Mouse (Mus musculus): Measurements from ENCODE around the gene Igf1r. TPM values are rescaled to one million over a fixed set of nuclear protein-coding genes. Genes with fewer than 3 reads are reported as not detected.

Igf1r gene
- polyA plus RNA-seq, 1 experiment: 22.7 TPM

DNA sequence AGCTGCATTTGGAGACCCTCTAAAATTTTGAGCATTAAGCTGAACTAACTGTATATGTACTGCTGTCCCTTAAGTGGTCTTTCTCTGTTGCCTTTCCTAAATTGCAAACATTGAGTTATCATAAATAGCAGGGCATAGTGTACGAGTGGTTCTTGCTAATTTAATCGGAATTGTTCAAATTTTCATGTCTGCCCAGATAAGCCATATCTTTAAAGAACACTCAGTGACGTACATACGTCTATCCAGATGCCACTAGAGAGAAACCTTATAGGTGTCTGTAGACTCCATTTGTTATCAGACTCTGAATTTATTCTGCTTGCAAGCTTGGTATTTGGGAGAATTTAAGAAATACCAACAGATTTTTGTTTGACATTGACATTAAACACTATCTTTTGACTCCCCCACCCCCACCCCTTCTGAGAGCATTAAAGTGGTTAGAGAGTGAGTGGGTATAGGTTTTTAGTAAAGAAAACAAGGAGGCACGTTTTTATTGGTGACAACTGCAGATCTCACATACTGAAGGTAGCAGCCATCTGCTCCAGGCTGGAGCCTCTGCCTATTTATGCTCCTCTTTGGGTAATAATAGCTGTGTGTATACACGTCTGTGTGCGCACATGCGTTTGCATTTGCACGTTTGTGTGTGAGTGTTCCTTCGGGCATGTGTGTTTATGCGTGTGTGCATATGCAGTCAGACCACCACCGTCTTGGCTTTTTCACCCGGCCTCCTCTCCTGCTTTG, 58.9 kb downstream of the Igf1r start:
- TF ChIP-seq CTCF (IDR thresholded peaks at IDR 0.05; ENCODE audit: extremely low read depth, insufficient read depth, low read length) (no peak), POLR2A (IDR thresholded peaks at IDR 0.05; ENCODE audit: extremely low read depth, insufficient read depth, low read length) (no peak)
- H3K4me3 ChIP-seq (ENCODE audit: insufficient read depth, low read length): no peak overlapping the region
- no peak overlapping the region for H3K27ac ChIP-seq (ENCODE audit: insufficient read depth, low read length)
- peaks cover 7% of the 10 kb centered on the region for H3K4me1 ChIP-seq (ENCODE audit: control insufficient read depth, insufficient read depth, low read length)

DNA sequence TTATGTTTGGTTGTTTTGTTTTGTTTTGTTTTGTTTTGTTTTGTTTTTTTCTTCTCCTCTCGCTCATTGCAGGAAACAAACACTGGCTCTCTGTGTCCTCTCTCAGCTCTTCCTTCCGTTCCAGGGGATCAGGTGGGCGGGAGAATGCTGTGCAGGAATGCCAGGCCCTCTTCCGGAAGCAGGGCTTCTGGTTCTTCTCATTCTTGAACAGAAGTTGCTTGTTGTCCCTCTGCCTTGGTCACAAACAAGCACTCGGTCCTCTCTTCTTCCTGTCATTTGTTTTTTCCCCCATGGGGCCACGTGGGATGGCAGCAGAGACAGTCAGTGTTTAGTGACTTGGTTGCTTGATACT, 59.5 kb downstream of the Igf1r start:
- H3K4me3 ChIP-seq (ENCODE audit: insufficient read depth, low read length): no peak overlapping the region
- H3K27ac ChIP-seq (ENCODE audit: insufficient read depth, low read length): no peak overlapping the region
- H3K4me1 ChIP-seq (ENCODE audit: control insufficient read depth, insufficient read depth, low read length): peaks cover 7% of the 10 kb centered on the region
- TF ChIP-seq CTCF (IDR thresholded peaks at IDR 0.05; ENCODE audit: extremely low read depth, insufficient read depth, low read length) (no peak), POLR2A (IDR thresholded peaks at IDR 0.05; ENCODE audit: extremely low read depth, insufficient read depth, low read length) (no peak)

DNA sequence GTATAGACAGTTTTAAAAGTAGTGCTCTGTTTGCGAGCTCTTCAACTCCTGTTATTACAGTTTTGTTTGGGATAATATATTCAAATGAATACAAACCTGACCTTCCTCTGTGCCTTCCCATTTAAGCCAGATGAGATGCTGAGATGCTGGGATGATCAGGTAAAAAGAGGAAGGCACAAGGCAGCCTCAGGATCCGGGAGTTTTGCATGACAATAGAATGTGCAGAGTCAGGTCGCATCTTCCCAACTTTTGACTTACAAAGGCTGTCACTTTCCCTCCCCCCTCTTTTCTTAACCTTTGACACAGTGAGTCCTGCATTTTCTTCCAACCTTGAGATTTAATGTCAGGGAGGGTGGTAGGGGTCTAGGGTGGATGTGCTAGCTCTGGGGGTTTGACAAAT, 61.9 kb downstream of the Igf1r start:
- no peak overlapping the region for H3K4me3 ChIP-seq (ENCODE audit: insufficient read depth, low read length)
- no peak overlapping the region for H3K27ac ChIP-seq (ENCODE audit: insufficient read depth, low read length)
- H3K4me1 ChIP-seq (ENCODE audit: control insufficient read depth, insufficient read depth, low read length): peaks cover 7% of the 10 kb centered on the region
- TF ChIP-seq CTCF (IDR thresholded peaks at IDR 0.05; ENCODE audit: extremely low read depth, insufficient read depth, low read length): no peak
- no peak for TF ChIP-seq POLR2A (IDR thresholded peaks at IDR 0.05; ENCODE audit: extremely low read depth, insufficient read depth, low read length)

DNA sequence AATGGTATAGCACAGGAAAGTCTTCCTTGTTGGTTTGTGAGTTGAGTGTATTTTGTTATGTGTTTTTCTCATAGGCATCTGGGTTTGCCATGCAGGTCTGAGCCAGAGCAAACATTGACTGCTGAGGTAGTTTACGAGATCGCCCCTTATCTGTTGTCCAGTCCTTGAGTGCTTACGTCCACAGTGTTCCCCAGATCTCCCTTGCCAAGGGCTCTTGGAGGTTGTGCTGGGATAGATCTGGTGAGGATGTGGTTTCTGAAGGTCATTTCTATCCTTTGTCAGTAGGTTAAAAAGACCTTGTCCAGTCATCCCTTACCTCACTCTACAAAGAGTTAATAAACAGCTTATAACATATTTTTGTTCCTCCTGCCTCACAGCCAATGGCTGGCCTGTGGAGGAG, 62.8 kb downstream of the Igf1r start:
- H3K4me3 ChIP-seq (ENCODE audit: insufficient read depth, low read length): no peak overlapping the region
- no peak for TF ChIP-seq POLR2A (IDR thresholded peaks at IDR 0.05; ENCODE audit: extremely low read depth, insufficient read depth, low read length)
- no peak for TF ChIP-seq CTCF (IDR thresholded peaks at IDR 0.05; ENCODE audit: extremely low read depth, insufficient read depth, low read length)
- peaks cover 9% of the 10 kb centered on the region for H3K4me1 ChIP-seq (ENCODE audit: control insufficient read depth, insufficient read depth, low read length)
- H3K27ac ChIP-seq (ENCODE audit: insufficient read depth, low read length): no peak overlapping the region

DNA sequence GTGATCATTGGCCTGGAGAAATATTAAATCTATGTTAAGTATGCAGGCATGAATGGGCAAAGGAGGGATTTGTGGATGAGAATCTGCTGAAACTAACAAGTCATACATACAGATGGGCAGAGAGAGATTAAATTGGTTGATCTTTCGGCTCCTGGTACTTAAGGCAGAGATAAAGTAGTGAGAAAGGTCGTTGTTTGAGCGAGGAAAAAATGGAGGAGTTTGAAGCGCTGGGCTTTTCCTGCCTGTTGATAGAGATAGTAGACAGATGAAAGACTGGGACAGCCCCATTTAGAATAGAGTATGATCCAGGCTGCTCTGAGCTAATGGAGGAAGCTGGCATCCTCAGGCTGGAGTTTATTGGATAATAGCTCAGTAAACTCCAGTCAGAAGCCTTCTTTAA, 65.4 kb downstream of the Igf1r start:
- TF ChIP-seq CTCF (IDR thresholded peaks at IDR 0.05; ENCODE audit: extremely low read depth, insufficient read depth, low read length): no peak
- no peak for TF ChIP-seq POLR2A (IDR thresholded peaks at IDR 0.05; ENCODE audit: extremely low read depth, insufficient read depth, low read length)
- H3K27ac ChIP-seq (ENCODE audit: insufficient read depth, low read length): no peak overlapping the region
- H3K4me3 ChIP-seq (ENCODE audit: insufficient read depth, low read length): no peak overlapping the region
- H3K4me1 ChIP-seq (ENCODE audit: control insufficient read depth, insufficient read depth, low read length): 0 out of 2 replicates have a peak, but pooled peaks cover 2% of the 10 kb centered on the region

DNA sequence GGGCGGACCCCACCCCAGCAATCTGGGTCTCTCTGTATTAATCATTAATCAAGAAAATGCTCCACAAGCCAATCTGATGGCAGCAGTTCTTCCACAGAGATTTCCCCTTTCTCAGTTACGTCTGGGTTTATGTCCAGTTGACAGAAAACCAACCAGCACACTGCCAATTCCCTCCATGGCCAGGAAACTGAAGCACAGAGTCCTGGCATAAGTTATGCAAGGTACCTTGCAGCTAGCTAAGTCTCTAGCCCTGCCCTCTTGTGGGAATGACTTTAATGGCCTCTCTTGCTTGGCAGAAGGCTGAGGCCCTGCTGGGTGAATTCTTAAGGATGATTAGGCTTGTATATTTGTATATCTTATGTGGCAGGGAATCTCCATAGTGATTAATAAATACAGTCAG, 67.9 kb downstream of the Igf1r start:
- Histone ChIP-seq H3K27ac (ENCODE audit: insufficient read depth, low read length) (no peak overlapping the region), H3K4me1 (ENCODE audit: control insufficient read depth, insufficient read depth, low read length) (peaks cover 2% of the 10 kb centered on the region; the same call in 1 of the 2 replicates), H3K4me3 (ENCODE audit: insufficient read depth, low read length) (no peak overlapping the region)
- TF ChIP-seq CTCF (IDR thresholded peaks at IDR 0.05; ENCODE audit: extremely low read depth, insufficient read depth, low read length): no peak
- TF ChIP-seq POLR2A (IDR thresholded peaks at IDR 0.05; ENCODE audit: extremely low read depth, insufficient read depth, low read length): no peak

DNA sequence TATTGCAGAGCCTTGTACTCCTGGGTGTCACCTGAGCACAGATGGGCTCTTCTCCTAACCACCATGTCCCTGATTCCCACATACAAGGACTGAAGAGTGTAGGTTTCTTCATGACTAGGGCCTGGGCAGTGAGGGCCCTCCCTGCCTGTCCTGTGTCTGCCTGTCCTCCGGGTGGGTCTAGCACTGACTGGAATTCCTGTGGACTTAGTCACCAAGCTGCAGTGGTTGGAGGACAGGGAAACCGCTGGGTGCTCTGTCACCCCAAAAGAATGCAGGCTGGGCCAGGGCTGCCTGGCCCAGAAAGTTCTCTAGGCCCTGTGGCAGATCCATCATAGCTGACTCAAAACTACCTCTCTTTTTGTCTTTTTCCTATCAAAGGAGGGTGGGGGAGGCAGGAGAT, 69.1 kb downstream of the Igf1r start:
- TF ChIP-seq POLR2A (IDR thresholded peaks at IDR 0.05; ENCODE audit: extremely low read depth, insufficient read depth, low read length): no peak
- Histone ChIP-seq H3K4me1 (ENCODE audit: control insufficient read depth, insufficient read depth, low read length) (peaks cover 5% of the 10 kb centered on the region; the same call in 1 of the 2 replicates), H3K27ac (ENCODE audit: insufficient read depth, low read length) (no peak overlapping the region), H3K4me3 (ENCODE audit: insufficient read depth, low read length) (no peak overlapping the region)

DNA sequence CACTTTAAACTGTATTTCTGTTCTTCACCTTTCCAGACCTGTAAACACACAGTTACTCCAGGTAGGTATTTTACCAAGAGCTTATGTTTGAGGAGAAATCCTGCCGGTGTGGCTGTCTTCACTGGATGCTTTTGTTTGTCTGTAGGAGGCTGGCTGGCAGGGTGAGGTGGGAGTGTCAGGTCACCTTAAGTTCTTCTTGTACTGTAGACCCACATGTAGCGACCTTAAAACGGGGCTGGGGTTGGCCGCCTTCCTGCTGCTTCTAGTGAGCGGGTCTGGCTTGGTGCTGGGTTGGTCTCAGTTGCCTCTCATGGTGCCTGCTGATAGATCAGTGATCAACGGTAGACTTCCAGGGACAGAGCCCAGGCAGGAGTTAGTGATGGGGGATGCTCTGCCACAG, 69.6 kb downstream of the Igf1r start:
- Histone ChIP-seq H3K4me1 (ENCODE audit: control insufficient read depth, insufficient read depth, low read length) (peaks cover 5% of the 10 kb centered on the region; the same call in 1 of the 2 replicates), H3K27ac (ENCODE audit: insufficient read depth, low read length) (no peak overlapping the region), H3K4me3 (ENCODE audit: insufficient read depth, low read length) (no peak overlapping the region)
- no peak for TF ChIP-seq CTCF (IDR thresholded peaks at IDR 0.05; ENCODE audit: extremely low read depth, insufficient read depth, low read length)
- no peak for TF ChIP-seq POLR2A (IDR thresholded peaks at IDR 0.05; ENCODE audit: extremely low read depth, insufficient read depth, low read length)

DNA sequence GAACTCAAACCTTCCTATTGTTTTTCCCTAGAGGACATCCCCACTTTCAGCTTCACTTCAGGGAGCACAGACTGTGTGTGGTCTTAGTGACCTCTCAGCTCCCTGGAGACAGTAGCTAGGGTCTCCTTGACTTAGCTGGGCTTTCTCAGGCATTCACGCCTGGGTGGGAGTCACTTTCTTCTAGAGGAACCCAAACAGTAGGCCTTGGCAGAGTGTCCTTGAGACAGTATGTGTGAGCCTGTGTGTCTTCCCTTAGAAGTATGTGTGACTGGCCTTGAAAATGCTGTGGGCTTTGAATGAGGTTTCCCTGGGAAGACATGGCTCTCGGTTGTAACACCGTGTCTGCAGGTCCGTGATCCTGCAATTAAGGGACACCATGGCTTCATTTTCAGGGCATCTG, 71.3 kb downstream of the Igf1r start:
- TF ChIP-seq POLR2A (IDR thresholded peaks at IDR 0.05; ENCODE audit: extremely low read depth, insufficient read depth, low read length): no peak
- TF ChIP-seq CTCF (IDR thresholded peaks at IDR 0.05; ENCODE audit: extremely low read depth, insufficient read depth, low read length): no peak
- H3K4me3 ChIP-seq (ENCODE audit: insufficient read depth, low read length): no peak overlapping the region
- no peak overlapping the region for H3K27ac ChIP-seq (ENCODE audit: insufficient read depth, low read length)
- H3K4me1 ChIP-seq (ENCODE audit: control insufficient read depth, insufficient read depth, low read length): peaks cover 5% of the 10 kb centered on the region; the same call in 1 of the 2 replicates

DNA sequence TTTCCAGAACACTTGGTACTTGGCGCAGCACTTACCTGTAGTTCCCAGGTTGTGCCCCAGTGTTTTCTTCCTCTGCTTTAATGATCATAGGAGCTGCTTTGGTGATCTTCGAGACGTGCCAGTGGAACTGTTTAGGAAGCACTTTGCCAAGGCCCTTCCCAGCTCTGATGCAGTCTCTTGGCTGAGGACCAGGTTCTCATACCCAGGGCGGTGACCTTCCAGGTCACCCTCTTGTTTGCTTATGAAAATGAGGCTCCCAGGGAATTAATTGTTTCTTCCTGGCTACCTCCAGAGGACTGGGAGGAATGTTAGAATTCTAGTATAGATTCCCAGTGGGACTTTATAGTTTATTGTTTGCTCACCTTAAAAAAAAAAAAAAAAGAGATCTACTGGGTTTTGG, 72.0 kb downstream of the Igf1r start:
- no peak overlapping the region for H3K27ac ChIP-seq (ENCODE audit: insufficient read depth, low read length)
- no peak overlapping the region for H3K4me3 ChIP-seq (ENCODE audit: insufficient read depth, low read length)
- peaks cover 5% of the 10 kb centered on the region; the same call in 1 of the 2 replicates for H3K4me1 ChIP-seq (ENCODE audit: control insufficient read depth, insufficient read depth, low read length)
- no peak for TF ChIP-seq POLR2A (IDR thresholded peaks at IDR 0.05; ENCODE audit: extremely low read depth, insufficient read depth, low read length)
- no peak for TF ChIP-seq CTCF (IDR thresholded peaks at IDR 0.05; ENCODE audit: extremely low read depth, insufficient read depth, low read length)

Measured in cortical plate, adult 2 months (tissue).